Mouse (Mus musculus): ENCODE measurements around the gene Hipk1.

- no peak for TF ChIP-seq CTCF (IDR thresholded peaks at IDR 0.05; ENCODE audit: low read depth)
- no peak for TF ChIP-seq EP300 (IDR thresholded peaks at IDR 0.05; ENCODE audit: low read depth)
Measured at GRCm38 (mm10) chr3:103831146-103831545, 39.8 kb upstream of the Hipk1 start.

Measured in liver, postnatal 0 days (tissue).